Mouse (Mus musculus): ENCODE data around the gene Setx. TPM values are rescaled to one million over a fixed set of nuclear protein-coding genes. Genes with fewer than 3 reads are reported as not detected.
"Not testable (repeated sequence)": the region's sequence is repeated elsewhere in the genome, so short reads cannot be mapped to it uniquely, and the experiment has no call there.

The Setx gene
- 12.6 and 21.8 TPM in 2 replicates for polyA plus RNA-seq (2014; fragmentation: Nextera tagmentation; extraction: Ambion mirVana)

DNA sequence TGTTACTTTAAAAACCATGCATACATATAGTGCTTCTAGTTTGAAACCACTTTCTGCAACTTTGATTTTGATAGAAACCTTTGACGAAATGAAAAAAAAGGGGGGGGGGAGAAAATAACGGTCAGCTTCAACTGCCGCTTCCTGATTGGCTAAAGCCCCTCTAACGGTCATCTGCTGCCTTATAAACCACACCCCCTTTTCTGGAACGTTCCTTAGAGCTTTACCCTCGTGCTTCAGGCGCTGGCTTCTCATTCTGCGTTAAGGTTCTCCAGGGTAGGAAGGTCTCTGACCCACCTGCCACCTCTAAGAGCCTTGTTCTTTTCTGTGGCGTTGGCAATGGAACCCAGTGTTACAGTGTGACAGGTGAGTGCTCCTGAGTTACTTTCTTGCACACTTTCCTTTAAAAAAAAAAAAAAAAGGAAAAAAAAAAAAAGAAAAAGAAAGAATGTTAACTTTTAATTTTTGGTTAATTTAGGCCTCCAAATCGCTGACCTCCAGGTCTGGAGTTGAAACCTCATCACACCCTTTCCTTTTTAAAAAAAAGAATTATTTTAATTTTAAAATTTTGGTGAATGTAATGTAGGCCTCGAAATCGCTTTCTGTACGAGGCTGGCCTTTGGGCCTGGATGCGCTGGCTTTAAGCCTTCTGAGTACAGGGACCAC is at the start of gene Setx:
Gene Setx, plus strand, starts transcription at position 275 of the 663 bp plus-strand sequence.
- peak within 1 kb of the TSS; percentile 85 for H3K9ac ChIP-seq (ENCODE audit: low read depth, low read length)
- H3K4me2 ChIP-seq (replicated peaks; ENCODE audit: low read depth, low read length): peak within 1 kb of the TSS; percentile 77
- peak within 1 kb of the TSS; percentile 93 for H3K27ac ChIP-seq (ENCODE audit: low read depth, low read length)
- WGBS: 74% methylated on average over 14 of the region's 14 CpGs
- H3K4me1 ChIP-seq (replicated peaks; ENCODE audit: control insufficient read depth, insufficient read depth, low read length): no peaks in the 10 kb centered on the region
- H3K27me3 ChIP-seq (ENCODE audit: control insufficient read depth, insufficient read depth, low read length): no peaks in the 10 kb centered on the region
- peak; percentile 7 for DNase-seq (ENCODE audit: low spot score)
- no peaks in the 10 kb centered on the region for H3K36me3 ChIP-seq (ENCODE audit: control insufficient read depth, insufficient read depth, low read length)
- H3K4me3 ChIP-seq (ENCODE audit: low read depth, low read length): peak within 1 kb of the TSS; percentile 78
- ATAC-seq (ENCODE audit: low FRiP score): no peak
- no peaks in the 10 kb centered on the region for H3K9me3 ChIP-seq (ENCODE audit: control insufficient read depth, low read length)

DNA sequence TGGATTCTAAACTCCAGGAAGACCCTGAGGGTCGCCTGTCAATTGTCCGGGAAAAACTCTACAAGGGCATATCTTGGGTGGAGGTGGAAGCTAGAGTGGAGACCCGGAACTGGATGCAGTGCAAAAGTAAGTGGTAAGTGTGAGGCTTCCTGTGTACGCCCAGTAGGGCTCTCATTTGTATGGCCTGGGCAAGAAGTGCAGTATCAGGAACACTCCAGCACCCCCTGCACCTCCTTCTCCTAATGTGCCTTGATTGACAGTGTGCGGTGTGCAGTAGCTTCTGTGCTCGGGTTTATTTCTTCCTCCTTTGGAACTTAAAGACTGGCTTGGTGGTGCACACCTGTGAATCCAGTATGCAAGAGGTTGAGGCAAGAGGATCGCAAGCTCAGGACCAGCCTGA is 49.3 kb upstream of the Setx start:
- no peak overlapping the region for H3K4me2 ChIP-seq (replicated peaks; ENCODE audit: low read depth, low read length)
- no peaks in the 10 kb centered on the region for H3K4me1 ChIP-seq (replicated peaks; ENCODE audit: control insufficient read depth, insufficient read depth, low read length)
- H3K4me3 ChIP-seq (ENCODE audit: low read depth, low read length): no peak overlapping the region
- no peak overlapping the region for H3K27ac ChIP-seq (ENCODE audit: low read depth, low read length)
- DNase-seq (ENCODE audit: low spot score): no peak
- no peak overlapping the region for H3K9ac ChIP-seq (ENCODE audit: low read depth, low read length)
- no peaks in the 10 kb centered on the region for H3K9me3 ChIP-seq (ENCODE audit: control insufficient read depth, low read length)
- H3K36me3 ChIP-seq (ENCODE audit: control insufficient read depth, insufficient read depth, low read length): peaks cover 6% of the 10 kb centered on the region
- WGBS: 91% methylated on average over 7 of the region's 7 CpGs
- ATAC-seq (ENCODE audit: low FRiP score): no peak
- H3K27me3 ChIP-seq (ENCODE audit: control insufficient read depth, insufficient read depth, low read length): no peaks in the 10 kb centered on the region

DNA sequence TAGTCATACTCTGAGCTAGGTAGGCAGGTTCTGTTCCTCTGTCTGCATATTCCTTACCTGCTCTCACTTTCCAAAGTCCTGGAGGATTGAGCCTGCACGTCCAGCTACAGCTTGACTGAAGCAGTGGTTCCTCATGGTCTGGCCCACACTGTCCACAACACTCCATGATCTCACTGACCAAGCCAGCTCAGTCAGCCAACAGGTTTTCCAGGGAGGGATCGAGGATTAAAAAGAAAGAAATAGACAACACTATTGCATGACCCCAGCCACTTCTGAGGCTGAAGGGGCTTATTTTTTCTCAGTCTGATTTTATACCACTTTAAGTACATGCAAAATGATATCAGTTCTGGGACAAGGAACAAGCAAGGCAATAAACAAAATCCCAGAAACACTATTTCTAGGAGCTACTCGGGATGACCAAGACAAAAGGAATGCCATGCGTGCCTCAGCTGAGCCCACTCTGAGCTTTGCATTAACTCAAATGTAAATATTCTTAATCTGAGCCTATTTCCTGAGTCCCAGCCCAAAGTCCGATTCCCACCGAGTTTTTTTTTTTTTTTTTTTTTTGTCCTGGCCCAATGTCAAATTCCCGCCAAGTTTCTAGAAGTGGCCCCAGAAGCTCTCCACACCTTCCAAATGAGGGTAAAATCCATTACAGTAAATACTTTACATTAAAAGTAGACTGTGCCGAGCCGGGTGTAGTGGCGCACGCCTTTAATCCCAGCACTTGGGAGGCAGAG is 48.5 kb upstream of the Setx start:
- no peak overlapping the region for H3K4me2 ChIP-seq (replicated peaks; ENCODE audit: low read depth, low read length)
- no peak overlapping the region for H3K4me3 ChIP-seq (ENCODE audit: low read depth, low read length)
- no peak overlapping the region for H3K9ac ChIP-seq (ENCODE audit: low read depth, low read length)
- DNase-seq (ENCODE audit: low spot score) (no peak), ATAC-seq (ENCODE audit: low FRiP score) (no peak)
- no peaks in the 10 kb centered on the region for H3K9me3 ChIP-seq (ENCODE audit: control insufficient read depth, low read length)
- H3K36me3 ChIP-seq (ENCODE audit: control insufficient read depth, insufficient read depth, low read length): peaks cover 6% of the 10 kb centered on the region
- WGBS: 93% methylated on average over 11 of the region's 11 CpGs
- no peaks in the 10 kb centered on the region for H3K27me3 ChIP-seq (ENCODE audit: control insufficient read depth, insufficient read depth, low read length)
- H3K4me1 ChIP-seq (replicated peaks; ENCODE audit: control insufficient read depth, insufficient read depth, low read length): no peaks in the 10 kb centered on the region
- no peak overlapping the region for H3K27ac ChIP-seq (ENCODE audit: low read depth, low read length)

DNA sequence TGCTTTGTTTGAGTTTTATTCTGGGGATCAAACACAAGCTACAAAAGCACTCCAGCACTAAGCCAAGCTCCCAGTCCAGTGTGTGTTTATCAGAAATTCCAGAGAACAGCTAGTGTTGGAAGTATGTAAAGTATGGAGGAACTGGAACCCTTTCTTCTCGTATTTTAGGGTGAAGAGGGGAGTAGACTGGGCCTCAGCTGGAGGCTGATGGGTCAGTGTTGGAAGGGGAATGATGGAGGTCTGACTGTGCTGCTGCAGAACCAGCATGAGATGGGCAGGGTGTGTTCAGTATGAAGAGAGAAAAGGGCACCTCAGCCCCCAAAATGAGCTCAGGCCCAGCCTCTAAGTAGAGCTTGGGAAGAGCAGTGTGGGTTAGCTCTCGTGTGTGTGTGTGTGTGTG is 47.8 kb upstream of the Setx start:
- no peak for ATAC-seq (ENCODE audit: low FRiP score)
- 76% methylated on average over 2 of the region's 2 CpGs for WGBS
- H3K4me3 ChIP-seq (ENCODE audit: low read depth, low read length): no peak overlapping the region
- H3K27me3 ChIP-seq (ENCODE audit: control insufficient read depth, insufficient read depth, low read length): no peaks in the 10 kb centered on the region
- H3K27ac ChIP-seq (ENCODE audit: low read depth, low read length): no peak overlapping the region
- DNase-seq (ENCODE audit: low spot score): no peak
- H3K9me3 ChIP-seq (ENCODE audit: control insufficient read depth, low read length): no peaks in the 10 kb centered on the region
- peaks cover 3% of the 10 kb centered on the region for H3K36me3 ChIP-seq (ENCODE audit: control insufficient read depth, insufficient read depth, low read length)
- H3K9ac ChIP-seq (ENCODE audit: low read depth, low read length): no peak overlapping the region
- no peak overlapping the region for H3K4me2 ChIP-seq (replicated peaks; ENCODE audit: low read depth, low read length)
- no peaks in the 10 kb centered on the region for H3K4me1 ChIP-seq (replicated peaks; ENCODE audit: control insufficient read depth, insufficient read depth, low read length)

DNA sequence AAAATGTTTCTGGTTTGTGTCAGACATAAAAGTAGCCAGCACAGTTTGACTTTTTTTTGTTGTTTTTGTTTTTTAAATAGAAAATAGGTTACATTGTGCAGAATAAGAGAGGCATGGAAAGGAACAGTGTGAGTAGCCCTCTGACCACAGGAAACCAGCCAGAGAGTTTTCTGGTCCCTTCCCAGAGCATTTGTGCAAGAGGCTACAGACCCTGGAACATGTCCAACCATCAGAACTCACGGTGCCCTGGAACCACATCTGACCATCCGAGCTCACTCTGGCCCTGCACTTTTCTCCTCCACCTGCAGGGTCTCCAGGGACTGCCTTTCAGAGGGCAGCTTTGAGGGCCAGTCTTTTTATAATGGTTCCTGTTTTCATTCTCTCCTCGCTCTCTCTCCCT is 42.0 kb upstream of the Setx start:
- WGBS: 89% methylated on average over 3 of the region's 3 CpGs
- Histone ChIP-seq H3K4me3 (ENCODE audit: low read depth, low read length) (no peak overlapping the region), H3K27ac (ENCODE audit: low read depth, low read length) (no peak overlapping the region), H3K4me2 (replicated peaks; ENCODE audit: low read depth, low read length) (no peak overlapping the region), H3K27me3 (ENCODE audit: control insufficient read depth, insufficient read depth, low read length) (no peaks in the 10 kb centered on the region), H3K9ac (ENCODE audit: low read depth, low read length) (no peak overlapping the region), H3K9me3 (ENCODE audit: control insufficient read depth, low read length) (no peaks in the 10 kb centered on the region), H3K36me3 (ENCODE audit: control insufficient read depth, insufficient read depth, low read length) (no peaks in the 10 kb centered on the region; the same call in none of the 2 replicates), H3K4me1 (replicated peaks; ENCODE audit: control insufficient read depth, insufficient read depth, low read length) (no peaks in the 10 kb centered on the region)
- DNase-seq (ENCODE audit: low spot score): no peak
- ATAC-seq (ENCODE audit: low FRiP score): no peak

DNA sequence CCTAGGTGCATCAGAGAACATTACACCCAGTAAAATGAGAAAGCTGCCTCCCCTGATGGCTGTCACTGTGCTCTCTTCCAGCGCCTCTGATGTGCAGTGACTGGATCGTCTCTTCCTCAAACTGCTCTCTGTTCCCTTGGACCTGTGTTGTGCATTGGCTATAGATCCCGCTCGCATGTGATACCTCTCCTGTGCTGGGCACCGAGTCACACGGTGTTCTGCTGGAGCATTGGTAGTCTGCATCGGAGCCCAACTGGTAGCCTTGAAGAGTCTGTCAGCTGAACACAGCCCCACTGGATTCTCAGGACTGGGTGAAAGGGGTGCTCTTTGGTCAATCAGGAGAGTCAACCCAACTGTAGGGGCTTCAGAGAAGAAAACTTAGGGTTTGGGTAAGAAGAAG is 38.0 kb upstream of the Setx start:
- H3K27me3 ChIP-seq (ENCODE audit: control insufficient read depth, insufficient read depth, low read length): no peaks in the 10 kb centered on the region

DNA sequence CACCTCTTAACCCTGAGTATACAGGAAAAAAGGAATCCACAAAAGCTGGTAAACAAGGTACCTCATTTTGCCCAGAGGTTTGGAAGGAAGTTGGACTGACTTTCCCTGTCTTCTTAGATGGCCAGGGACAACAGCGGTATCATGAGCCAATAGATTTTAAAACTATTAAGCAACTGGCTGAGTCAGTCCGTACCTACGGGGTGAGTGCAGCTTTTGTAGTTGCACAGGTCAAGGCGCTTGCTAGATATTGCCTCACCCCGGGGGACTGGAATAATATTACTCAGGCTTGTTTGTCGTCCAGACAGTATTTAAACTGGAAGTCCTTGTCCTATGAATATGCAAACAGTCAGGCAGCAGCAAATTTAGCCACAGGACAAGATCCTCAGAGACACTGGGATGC is 34.7 kb upstream of the Setx start:
- H3K27me3 ChIP-seq (ENCODE audit: control insufficient read depth, insufficient read depth, low read length); ATAC-seq (ENCODE audit: low FRiP score); H3K4me3 ChIP-seq (ENCODE audit: low read depth, low read length); H3K9ac ChIP-seq (ENCODE audit: low read depth, low read length); H3K4me2 ChIP-seq (replicated peaks; ENCODE audit: low read depth, low read length); DNase-seq (ENCODE audit: low spot score); H3K27ac ChIP-seq (ENCODE audit: low read depth, low read length); H3K36me3 ChIP-seq (ENCODE audit: control insufficient read depth, insufficient read depth, low read length); H3K9me3 ChIP-seq (ENCODE audit: control insufficient read depth, low read length); H3K4me1 ChIP-seq (replicated peaks; ENCODE audit: control insufficient read depth, insufficient read depth, low read length): not testable (repeated sequence)
- 90% methylated on average over 6 of the region's 6 CpGs for WGBS

More for the DNA sequence above, 38.0 kb upstream of the Setx start:
- no peak for DNase-seq (ENCODE audit: low spot score)
- 97% methylated on average over 7 of the region's 7 CpGs for WGBS
- H3K27ac ChIP-seq (ENCODE audit: low read depth, low read length): no peak overlapping the region
- no peak for ATAC-seq (ENCODE audit: low FRiP score)
- no peaks in the 10 kb centered on the region for H3K4me1 ChIP-seq (replicated peaks; ENCODE audit: control insufficient read depth, insufficient read depth, low read length)
- no peak overlapping the region for H3K4me3 ChIP-seq (ENCODE audit: low read depth, low read length)
- H3K4me2 ChIP-seq (replicated peaks; ENCODE audit: low read depth, low read length): no peak overlapping the region
- no peak overlapping the region for H3K9ac ChIP-seq (ENCODE audit: low read depth, low read length)
- H3K36me3 ChIP-seq (ENCODE audit: control insufficient read depth, insufficient read depth, low read length): no peaks in the 10 kb centered on the region; the same call in 1 of the 2 replicates
- H3K9me3 ChIP-seq (ENCODE audit: control insufficient read depth, low read length): no peaks in the 10 kb centered on the region

DNA sequence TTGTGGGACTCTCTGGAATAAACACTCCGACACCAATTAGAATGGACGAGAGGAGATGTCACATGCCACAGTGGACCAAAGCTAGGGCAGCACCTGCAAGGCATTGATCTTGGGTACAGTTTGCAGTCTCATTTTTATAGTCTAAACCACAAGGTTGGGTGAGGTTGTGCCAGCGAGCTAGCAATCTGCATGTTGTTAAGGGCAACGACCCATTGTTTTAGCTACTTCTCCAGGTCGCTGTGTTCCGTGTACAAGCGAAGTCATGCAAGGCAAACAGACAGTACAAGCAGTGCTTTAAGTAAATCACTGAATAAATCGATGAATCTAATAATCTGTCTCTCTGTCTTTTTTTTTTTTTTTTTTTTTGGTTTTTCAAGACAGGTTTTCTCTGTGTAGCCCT is 28.3 kb upstream of the Setx start:
- no peak overlapping the region for H3K4me2 ChIP-seq (replicated peaks; ENCODE audit: low read depth, low read length)
- 93% methylated on average over 8 of the region's 8 CpGs for WGBS
- DNase-seq (ENCODE audit: low spot score) (no peak), ATAC-seq (ENCODE audit: low FRiP score) (no peak)
- H3K9me3 ChIP-seq (ENCODE audit: control insufficient read depth, low read length): no peaks in the 10 kb centered on the region
- no peaks in the 10 kb centered on the region for H3K27me3 ChIP-seq (ENCODE audit: control insufficient read depth, insufficient read depth, low read length)
- H3K27ac ChIP-seq (ENCODE audit: low read depth, low read length): no peak overlapping the region
- no peak overlapping the region for H3K9ac ChIP-seq (ENCODE audit: low read depth, low read length)
- H3K36me3 ChIP-seq (ENCODE audit: control insufficient read depth, insufficient read depth, low read length): no peaks in the 10 kb centered on the region
- no peaks in the 10 kb centered on the region for H3K4me1 ChIP-seq (replicated peaks; ENCODE audit: control insufficient read depth, insufficient read depth, low read length)
- no peak overlapping the region for H3K4me3 ChIP-seq (ENCODE audit: low read depth, low read length)

DNA sequence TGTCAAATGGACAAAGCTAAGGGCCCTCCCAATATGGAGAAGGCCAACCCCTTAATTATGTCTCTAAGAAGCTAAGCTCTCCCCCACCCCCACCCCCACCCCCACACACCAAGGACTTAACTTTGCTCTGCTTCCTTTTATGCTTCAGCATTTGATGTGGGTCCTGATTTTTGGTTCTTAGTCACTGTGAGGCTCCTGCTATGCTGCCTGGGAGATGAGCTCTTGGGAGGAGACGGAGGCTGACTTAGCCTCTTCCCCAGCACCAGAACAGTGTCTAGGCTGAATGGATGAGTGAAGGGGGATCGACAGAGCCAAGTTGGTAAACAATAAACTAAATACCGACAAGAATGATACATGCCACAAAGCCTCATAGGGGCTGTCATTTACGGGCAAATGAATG is 27.2 kb upstream of the Setx start:
- Histone ChIP-seq H3K9ac (ENCODE audit: low read depth, low read length) (no peak overlapping the region), H3K4me1 (replicated peaks; ENCODE audit: control insufficient read depth, insufficient read depth, low read length) (no peaks in the 10 kb centered on the region), H3K27ac (ENCODE audit: low read depth, low read length) (no peak overlapping the region), H3K9me3 (ENCODE audit: control insufficient read depth, low read length) (no peaks in the 10 kb centered on the region), H3K4me3 (ENCODE audit: low read depth, low read length) (no peak overlapping the region), H3K36me3 (ENCODE audit: control insufficient read depth, insufficient read depth, low read length) (no peaks in the 10 kb centered on the region), H3K27me3 (ENCODE audit: control insufficient read depth, insufficient read depth, low read length) (no peaks in the 10 kb centered on the region), H3K4me2 (replicated peaks; ENCODE audit: low read depth, low read length) (no peak overlapping the region)
- ATAC-seq (ENCODE audit: low FRiP score) (no peak), DNase-seq (ENCODE audit: low spot score) (no peak)
- WGBS: 74% methylated on average over 4 of the region's 4 CpGs
